Mouse (Mus musculus) c-Kit-positive CD71-positive TER-119-positive erythroid progenitor cells, embryonic 14.5 days (primary cell): ENCODE measurements around the gene Gm19668.
"Not testable (repeated sequence)": the region's sequence is repeated elsewhere in the genome, so short reads cannot be mapped to it uniquely, and the experiment has no call there.

ENCODE experiments used
- DNase-seq: peaks from one replicate; pipeline ENCODE4 v3.0.0-alpha.2; 2013; ENCODE audit warnings: low spot score

Gene Gm19668

DNA sequence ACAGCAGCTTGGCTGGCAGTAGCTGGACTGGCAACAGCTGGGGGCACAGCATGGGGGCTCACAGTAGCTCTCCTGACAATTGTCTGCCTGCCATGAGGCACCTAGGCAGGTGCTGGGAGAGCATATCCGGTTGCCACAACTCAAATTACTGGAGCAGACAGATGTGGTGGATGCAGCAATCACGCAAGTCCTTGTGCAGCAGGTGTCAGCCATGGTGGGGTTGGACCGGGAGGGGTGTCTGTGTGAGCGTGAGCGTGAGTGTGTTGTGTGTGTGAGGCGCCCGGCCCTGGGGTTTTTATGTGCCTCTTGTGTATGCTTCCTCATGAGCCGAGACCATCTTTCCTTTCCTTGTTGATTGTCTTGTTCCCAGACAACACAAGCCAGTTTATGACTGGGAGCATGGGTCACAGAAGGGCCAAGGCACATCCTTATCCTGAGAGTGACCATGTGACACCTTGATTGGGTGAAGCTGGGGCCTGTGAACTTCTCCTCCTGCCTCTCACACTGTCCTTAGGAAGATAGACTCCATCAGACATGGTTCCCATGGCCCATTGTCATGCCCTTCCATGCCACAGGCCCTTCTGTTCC, at the start of gene Gm19668:
Gene Gm19668, minus strand, starts transcription at position 213 of the 588 bp plus-strand sequence.
- no peak for DNase-seq

GRCm38 (mm10) chr10:77847538-77847937, 48.6 kb upstream of the Gm19668 start:
- no peak for DNase-seq

DNA sequence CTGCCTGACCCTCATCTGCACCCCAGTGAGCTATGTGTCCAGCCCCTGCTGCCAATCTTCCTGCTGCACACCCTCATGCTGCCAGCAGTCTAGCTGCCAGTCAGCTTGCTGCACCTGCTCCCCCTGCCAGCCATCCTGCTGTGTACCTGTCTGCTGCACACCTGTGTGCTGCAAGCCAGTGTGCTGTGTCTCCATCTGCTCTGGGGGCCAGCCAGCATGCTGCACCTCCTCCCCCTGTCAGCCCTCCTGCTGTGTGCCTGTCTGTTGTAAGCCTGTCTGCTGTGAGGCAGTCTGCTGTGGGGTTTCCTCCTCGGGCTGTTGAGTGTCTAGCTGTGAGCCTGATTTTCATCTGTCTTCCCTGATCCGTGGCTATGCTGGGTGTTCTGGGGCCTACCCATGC, 48.0 kb upstream of the Gm19668 start:
- DNase-seq, result no peak

DNA sequence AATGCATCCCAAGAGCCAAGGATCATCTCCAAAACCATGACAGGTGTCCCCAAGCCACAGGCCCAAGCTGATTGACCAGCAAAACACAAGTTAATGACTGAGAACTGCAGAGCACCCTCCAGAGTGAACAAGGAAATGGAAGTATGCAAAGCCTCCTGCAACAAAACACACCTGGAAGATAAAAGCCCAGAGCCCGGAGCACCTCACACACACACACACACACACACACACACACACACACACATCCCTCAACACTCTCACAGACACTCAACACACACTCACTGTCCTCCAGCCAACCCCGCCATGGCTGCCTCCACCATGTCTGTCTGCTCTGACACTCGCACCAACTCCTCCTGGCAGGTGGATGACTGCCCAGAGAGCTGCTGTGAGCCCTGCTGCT, 47.6 kb upstream of the Gm19668 start, which contains the start of gene Gm36176:
Gene Gm36176, plus strand, starts transcription at position 301 of the 400 bp plus-strand sequence.
- DNase-seq, result no peak

GRCm38 (mm10) chr10:77839006-77839405, 40.1 kb upstream of the Gm19668 start:
- no peak for DNase-seq

GRCm38 (mm10) chr10:77835647-77836046, 36.7 kb upstream of the Gm19668 start, which contains the start of gene Krtap10-10:
Krtap10-10 (plus strand) TSS chr10:77835947.
- DNase-seq, result no peak

DNA sequence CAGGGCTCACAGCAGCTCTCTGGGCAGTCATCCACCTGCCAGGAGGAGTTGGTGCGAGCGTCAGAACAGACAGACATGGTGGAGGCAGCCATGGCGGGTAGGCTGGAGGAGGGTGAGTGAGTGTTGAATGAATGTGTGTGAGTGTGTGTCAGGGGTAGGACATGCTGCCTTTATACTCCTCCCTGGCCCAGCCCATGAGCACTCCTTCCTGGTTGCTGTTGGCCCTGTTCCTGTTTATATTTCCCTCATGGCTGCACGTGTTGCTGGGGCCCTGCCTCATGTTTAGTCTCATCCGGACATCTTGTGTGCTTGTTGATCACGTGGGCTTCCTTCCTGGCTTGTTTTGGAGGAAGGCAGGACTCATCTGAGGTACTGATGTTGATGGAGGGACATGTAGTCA, 28.0 kb upstream of the Gm19668 start, which contains the start of gene Krtap10-4:
Gene Krtap10-4, minus strand, starts transcription at position 145 of the 400 bp plus-strand sequence.
- DNase-seq, result no peak

- DNase-seq, result no peak
These were observed 20.3 kb upstream of the Gm19668 start for GRCm38 (mm10) chr10:77819203-77819602.

DNA sequence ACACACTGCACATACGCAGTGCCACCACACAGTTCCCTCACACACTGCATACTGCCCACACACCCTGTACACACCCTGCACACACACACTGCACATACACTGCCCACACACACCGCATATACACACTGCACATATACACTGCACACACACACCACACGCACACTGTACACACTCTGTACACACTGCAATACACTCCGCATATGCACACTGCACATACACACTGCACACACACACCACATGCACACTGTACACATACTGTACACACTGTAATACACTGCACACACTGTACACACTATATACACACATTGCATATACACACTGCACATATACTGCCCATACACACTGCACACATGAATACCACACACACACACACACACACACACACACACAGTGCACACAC, 19.6 kb upstream of the Gm19668 start:
- DNase-seq, result no peak

GRCm38 (mm10) chr10:77815514-77815913, 16.6 kb upstream of the Gm19668 start:
- DNase-seq, result peak; percentile 2

GRCm38 (mm10) chr10:77814382-77814781, 15.4 kb upstream of the Gm19668 start, which contains the start of gene Gm2696:
Gm2696 (plus strand) TSS chr10:77814682.
- DNase-seq, result no peak

- no peak for DNase-seq
These were observed 12.8 kb upstream of the Gm19668 start, which contains the start of gene Gm9507 for GRCm38 (mm10) chr10:77811743-77812142. Gm9507 (minus strand) TSS chr10:77811843.

DNA sequence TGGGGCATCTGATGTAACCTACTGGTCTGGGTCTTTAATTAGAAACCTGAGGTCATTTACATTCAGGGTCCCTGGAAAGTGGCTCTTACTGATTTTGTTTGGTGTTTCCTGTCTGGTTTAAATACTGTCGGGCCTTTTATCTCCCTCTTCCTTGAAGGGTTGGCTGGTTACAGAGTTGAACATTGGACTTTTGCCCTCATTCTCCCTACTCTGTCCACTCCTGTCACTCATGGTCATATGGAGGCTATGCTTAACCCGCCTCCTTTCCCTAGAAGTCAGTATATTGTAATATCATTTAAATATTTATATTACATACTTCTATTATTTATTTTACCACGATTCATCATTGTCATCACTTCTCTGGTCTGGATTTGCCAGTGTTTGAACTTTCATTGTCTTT, 5.2 kb upstream of the Gm19668 start:
- DNase-seq, result no peak

DNA sequence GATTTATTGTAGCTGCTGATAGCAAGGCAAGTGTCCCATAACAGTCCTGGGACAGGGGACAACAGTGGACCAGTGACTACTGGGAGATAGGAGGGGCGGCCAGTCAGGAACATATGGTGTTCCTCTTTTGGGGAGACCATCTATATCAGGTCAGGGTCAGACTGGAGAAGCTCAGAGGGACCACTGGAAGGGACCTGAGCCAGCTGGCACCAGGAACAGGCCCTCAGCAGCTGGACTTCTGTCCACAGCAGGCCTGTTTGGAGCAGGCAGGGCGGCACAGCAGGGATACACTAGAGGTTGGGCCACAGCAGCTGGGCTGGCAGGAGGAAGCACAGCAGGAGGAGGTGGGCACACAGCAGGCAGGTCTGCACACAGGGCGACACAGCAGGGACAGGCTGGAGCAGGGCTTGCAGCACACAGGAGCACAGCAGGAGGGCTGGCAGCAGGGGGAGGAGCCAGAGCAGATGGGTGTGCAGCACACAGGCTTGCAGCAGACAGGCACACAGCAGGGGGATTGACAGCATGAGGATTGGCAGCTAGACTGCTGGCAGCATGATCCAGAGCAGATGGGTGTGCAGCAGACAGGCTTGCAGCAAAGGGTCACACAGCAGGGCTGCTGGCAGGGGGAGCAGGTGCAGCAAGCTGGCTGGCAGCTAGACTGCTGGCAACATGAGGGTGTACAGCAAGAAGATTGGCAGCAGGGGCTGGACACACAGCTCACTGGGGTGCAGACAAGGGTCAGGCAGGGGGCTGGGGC, 591 bp downstream of the Gm19668 start:
- not testable (repeated sequence) for DNase-seq

- no peak for DNase-seq
These were observed 1.3 kb downstream of the Gm19668 start for GRCm38 (mm10) chr10:77797677-77798076.

DNA sequence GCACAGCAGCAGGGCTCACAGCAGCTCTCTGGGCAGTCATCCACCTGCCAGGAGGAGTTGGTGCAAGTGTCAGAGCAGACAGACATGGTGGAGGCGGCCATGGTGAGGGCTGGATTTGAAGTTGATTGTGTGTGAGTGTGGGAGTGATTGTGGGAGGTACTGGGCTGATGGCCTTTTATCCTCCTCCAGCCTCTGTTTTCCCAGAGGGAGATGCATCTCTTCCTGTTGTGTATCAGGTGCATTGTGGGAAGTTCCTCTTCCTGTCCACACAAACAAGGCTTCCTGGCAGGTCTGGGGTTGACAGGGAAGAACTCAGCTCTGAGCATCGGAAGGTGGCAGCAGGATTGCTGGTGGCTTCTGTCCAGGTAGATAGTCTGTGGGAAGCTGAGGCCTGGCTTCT, 4.0 kb downstream of the Gm19668 start, which contains the start of gene Gm9639:
Gene Gm9639, minus strand, starts transcription at position 101 of the 400 bp plus-strand sequence.
- DNase-seq, result no peak

DNA sequence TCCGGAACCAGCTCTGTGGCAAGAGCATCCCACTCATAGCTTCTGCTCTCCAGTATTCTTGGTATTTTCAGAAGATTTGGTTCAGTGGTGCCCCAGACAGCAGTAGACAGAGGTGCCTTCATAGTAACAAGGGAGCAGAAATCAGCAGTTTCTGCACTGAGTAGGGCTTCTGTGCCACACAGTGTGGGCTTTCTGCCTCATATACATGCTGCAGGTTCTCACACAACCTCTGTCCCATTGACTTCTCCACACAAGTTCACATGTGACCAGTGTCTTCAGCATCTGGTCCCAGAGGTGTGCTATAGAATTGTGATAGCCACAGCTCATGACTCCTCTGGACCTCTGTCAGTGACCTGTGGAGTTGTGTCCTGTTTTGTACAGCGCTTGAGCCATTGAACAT, 10.3 kb downstream of the Gm19668 start:
- DNase-seq, result no peak

GRCm38 (mm10) chr10:77787876-77788275, 11.1 kb downstream of the Gm19668 start, which contains the start of gene Gm7137:
Gm7137 (minus strand) TSS chr10:77788200.
- DNase-seq, result not testable (repeated sequence)

DNA sequence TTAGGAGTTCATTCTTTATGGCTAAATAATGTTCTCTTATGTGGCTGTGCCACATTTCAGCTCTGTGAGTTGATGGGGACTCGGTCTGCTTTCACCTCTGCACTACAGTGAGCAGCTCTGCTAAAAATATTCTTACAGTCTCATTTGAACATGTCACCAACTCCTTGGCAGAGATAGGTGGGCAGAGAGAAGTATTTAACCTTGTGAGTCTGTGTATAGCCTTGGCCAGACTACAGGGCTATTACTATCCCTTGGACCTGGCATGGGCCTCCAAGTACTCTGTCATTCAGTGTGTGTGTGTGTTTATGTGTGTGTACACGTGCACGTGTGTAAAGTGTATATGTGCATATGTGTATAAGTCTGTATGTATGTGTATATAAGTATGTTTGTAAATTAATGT, 15.5 kb downstream of the Gm19668 start:
- DNase-seq, result not testable (repeated sequence)

GRCm38 (mm10) chr10:77782442-77782841, 16.5 kb downstream of the Gm19668 start, which contains the start of gene Gm3250:
Gm3250 (minus strand) TSS chr10:77782542.
- not testable (repeated sequence) for DNase-seq

GRCm38 (mm10) chr10:77776844-77777243, 22.1 kb downstream of the Gm19668 start, which contains the start of gene Gm7138:
Gm7138 (minus strand) TSS chr10:77776944.
- not testable (repeated sequence) for DNase-seq

- not testable (repeated sequence) for DNase-seq
These were observed 26.8 kb downstream of the Gm19668 start for GRCm38 (mm10) chr10:77772142-77772541.

DNA sequence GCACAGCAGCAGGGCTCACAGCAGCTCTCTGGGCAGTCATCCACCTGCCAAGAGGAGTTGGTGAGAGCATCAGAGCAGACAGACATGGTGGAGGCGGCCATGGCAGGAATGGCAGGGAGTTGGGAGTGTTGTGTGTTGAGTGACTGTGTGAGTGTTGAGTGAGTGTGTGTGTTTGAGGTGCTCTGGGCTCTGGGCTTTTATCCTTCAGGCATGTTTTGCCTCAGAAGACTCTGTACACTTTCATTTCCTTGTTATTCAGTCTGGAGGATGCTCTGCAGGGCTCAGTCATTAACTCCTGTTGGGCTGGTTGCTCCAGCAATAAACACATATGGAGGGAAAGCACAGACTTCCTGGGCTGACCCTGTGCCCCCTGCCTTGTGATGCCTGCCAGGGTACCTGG, 27.7 kb downstream of the Gm19668 start, which contains the start of gene Gm3238:
Gene Gm3238, minus strand, starts transcription at position 101 of the 400 bp plus-strand sequence.
- not testable (repeated sequence) for DNase-seq
